Mouse (Mus musculus): ENCODE data around the gene Gm17657.
"Not testable (repeated sequence)": the region's sequence is repeated elsewhere in the genome, so short reads cannot be mapped to it uniquely, and the experiment has no call there.

Gene Gm17657

DNA sequence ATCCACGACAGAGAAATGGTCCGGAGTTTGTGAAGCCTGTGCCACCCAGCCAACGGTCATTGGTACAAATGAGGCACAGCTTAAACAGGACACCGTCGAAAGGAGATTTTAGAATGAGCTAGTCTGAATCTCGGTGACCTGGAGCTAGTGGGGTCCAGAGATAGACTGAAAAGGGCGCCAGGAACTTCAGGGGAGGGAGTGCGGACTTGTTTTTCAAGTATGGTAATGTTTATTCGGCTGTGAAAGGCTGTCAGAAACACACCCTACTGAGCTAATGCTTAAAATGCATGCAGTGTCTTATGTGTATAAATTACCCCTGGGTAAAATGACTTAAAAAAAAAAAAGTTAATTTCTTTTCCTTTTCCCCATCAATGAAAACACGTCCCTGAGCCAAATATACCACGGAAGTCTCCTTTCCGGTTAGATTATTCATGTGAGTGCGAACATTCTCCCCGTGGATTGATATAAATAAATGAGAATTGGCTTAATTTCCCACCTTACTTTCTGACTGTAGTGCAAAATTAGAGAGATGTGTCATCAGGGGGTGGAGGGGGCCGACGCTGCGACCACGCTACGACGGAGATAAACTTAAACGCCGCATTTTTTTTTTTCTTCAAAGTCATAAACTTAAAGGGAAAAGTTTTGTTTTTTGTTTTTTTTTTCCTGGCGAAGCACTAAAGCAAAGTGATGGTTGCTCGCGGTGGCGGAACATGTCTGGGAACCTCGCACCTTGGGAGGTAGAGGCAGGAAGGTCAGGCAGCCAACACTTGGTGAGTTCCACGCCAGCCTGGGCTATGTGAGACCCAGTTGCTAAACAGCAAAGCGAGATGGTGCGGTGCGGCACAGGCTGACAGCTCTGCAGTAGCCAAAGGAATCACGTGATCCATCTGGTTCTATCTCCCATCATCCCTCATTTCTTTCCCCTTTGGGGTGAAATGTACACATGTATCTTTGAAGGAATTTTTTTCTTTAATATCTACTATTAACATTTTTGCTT is 46.5 kb downstream of the Gm17657 start:
- DNase-seq (ENCODE audit: low read depth in 1 of 2, low spot score in 2 of 2) = no peak

DNA sequence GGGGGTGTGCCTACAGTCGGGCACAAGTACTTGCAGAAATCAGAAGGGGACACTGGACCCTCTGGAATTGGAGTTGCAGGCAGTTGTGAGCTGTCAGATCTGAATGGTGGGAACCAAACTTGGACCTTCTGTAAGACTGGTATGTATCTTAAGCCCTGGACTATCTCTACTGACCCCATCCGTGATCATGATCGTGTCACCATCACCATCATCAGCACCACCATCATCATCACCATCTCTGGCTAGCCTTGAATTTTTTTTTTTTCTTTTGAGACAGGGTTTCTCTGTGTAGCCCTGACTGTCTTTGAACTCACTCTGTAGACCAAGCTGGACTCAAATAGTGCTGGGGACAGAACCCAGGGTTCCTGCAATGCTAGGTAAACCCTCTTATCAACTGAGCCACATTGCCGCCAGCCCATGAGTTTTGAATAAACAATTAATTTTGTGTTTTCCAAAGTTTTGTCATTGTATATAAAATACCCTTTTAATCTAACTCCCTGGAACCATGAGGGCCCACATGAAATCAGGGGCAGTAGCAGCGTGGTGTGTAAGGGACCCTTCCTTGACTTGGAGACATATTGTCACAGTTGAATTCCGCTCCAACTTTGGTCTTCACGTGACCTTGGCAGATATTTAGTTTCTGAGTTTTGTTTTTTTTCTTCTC is 47.3 kb downstream of the Gm17657 start:
- DNase-seq (ENCODE audit: low read depth in 1 of 2, low spot score in 2 of 2) = no peak

DNA sequence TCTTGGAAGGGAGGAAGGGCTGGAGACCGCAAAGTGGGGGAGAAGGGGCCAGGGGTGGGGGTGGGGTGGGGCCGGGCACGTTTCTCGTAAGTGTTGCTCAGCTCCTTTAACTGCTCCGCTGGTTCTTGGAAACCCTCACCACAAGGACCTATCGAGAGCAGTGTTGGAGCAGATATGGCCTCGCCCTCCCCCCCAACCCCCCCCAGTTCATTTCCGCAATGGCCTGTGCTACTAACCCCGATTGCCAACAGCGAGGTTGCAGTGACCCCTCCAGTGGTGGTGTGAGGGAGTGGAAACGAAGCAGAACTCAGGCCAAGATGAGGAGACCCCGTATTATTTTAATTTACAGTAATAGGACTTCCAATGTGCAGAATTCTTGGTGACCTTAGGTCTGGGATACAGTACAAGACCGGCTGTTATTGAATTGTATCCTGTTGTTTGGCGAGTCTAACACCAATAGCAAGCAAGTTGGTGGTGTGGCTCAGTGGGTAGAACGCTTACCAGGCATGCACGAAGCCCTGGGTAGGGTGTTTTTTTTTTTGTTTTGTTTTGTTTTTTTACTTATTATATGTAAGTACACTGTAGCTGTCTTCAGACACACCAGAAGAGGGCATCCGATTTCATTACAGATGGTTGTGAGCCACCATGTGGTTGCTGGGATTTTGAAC is 48.5 kb downstream of the Gm17657 start:
- no peak for DNase-seq (ENCODE audit: low read depth in 1 of 2, low spot score in 2 of 2)

DNA sequence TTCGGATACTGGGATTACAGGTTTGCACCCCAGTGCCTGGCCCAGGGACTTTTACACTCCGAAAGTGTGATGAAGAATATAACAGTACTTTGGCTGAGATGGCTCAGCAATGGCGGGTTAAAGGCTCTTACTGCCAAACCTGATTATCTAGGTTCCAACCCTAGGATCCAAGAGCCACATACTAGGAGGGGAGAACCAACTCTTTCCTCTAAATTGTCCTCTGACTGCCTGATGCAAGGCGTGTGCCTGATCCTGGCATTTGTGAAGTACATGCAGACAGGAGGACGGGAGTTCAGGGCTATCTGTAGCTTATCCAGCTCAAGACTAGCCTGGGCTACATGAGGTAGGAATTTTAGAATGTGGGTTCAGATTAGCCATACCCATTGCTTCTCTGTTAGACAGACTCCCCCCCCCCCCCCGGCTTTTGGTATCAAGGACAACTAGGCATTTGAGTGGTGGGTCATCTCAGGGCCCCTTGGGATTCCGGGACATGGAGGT is 49.1 kb downstream of the Gm17657 start:
- DNase-seq (ENCODE audit: low read depth in 1 of 2, low spot score in 2 of 2) = no peak

DNA sequence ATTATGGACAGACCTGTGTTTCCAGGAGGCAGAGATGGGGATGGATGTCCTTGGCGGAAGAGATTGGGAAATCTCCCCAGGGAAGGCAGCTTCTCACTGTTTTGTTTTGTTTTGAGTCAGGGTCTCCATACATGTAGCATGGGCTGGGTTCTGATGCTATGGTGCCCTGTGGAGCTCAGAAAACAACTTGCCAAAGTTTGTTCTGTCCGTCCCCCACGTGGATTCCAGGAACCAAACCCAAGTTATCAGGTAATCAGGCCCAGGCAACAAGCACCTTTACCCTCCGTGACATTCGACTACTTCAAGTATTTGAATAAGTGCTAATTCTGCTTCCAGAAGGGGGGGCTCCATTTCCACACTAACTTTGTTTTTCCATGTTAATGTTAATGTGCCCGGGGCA is 49.9 kb downstream of the Gm17657 start:
- DNase-seq (ENCODE audit: low read depth in 1 of 2, low spot score in 2 of 2) = no peak

DNA sequence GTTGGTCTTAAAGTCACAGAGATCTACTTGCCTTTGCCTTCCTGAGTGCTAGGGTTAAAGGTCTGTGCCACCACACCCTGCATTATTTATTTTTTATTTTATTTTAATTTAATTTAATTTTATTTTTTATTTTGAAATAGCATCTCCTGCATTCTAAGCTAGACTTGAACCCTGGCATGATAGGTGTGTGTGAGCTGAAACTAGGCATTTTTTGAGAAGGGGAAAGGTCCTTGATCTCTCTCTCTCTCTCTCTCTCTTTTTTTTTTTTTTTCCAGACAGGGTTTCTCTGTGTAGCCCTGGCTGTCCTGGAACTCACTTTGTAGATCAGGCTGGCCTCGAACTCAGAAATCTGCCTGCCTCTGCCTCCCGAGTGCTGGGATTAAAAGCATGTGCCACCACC is 50.5 kb downstream of the Gm17657 start:
- DNase-seq (ENCODE audit: low read depth in 1 of 2, low spot score in 2 of 2) = not testable (repeated sequence)

DNA sequence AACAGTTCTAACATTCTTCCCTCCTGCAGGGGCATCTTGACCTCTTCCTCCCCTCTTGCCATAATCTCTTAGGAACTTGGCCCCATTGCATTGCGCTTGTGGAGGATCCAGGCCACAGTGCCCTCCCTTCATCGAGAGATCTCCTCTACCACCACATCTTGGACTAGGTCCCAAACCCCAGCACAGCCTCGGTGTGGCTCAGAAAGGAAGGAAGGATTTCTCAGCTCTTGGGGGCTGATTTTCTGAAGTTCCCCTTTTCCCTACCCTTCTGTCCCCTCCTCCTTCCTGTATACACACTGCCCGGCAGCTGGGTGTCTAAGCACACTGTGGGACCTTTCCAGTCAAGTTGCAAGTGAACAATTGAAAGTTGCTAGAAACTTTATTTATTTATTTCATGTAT is 51.4 kb downstream of the Gm17657 start:
- peak in 1 of 2 experiments; percentile 66 for DNase-seq (ENCODE audit: low read depth in 1 of 2, low spot score in 2 of 2)

DNA sequence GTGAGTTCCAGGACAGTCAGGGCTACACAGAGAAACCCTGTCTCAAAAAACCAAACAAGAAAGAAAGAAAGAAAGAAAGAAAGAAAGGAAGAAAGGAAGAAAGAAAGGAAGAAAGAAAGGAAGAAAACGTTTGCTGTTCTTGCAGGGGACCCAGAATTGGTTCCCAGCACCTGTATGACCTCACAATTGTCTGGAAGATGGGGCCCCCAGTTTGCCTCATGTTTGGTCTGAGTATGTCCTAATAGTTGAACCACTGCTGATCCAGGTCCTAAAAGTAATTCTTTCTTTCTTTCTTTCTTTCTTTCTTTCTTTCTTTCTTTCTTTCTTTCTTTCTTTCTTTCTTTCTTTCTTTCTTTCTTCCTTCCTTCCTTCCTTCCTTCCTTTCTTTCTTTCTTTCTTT is 52.0 kb downstream of the Gm17657 start:
- not testable (repeated sequence) for DNase-seq (ENCODE audit: low read depth in 1 of 2, low spot score in 2 of 2)

DNA sequence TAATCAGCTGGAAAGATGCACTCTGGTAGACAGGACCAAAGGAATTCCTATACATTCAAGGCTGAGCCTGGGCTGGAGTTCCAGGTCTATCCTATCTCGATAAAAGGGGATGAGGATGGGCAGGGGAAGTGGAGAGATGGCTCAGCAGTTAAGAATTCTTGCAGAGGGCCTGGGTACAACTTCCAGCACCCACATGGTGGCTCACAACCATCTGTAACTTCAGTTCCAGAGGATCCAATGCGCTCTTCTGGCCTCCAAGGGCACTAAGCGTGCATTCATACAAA is 52.4 kb downstream of the Gm17657 start:
- no peak for DNase-seq (ENCODE audit: low read depth in 1 of 2, low spot score in 2 of 2)

DNA sequence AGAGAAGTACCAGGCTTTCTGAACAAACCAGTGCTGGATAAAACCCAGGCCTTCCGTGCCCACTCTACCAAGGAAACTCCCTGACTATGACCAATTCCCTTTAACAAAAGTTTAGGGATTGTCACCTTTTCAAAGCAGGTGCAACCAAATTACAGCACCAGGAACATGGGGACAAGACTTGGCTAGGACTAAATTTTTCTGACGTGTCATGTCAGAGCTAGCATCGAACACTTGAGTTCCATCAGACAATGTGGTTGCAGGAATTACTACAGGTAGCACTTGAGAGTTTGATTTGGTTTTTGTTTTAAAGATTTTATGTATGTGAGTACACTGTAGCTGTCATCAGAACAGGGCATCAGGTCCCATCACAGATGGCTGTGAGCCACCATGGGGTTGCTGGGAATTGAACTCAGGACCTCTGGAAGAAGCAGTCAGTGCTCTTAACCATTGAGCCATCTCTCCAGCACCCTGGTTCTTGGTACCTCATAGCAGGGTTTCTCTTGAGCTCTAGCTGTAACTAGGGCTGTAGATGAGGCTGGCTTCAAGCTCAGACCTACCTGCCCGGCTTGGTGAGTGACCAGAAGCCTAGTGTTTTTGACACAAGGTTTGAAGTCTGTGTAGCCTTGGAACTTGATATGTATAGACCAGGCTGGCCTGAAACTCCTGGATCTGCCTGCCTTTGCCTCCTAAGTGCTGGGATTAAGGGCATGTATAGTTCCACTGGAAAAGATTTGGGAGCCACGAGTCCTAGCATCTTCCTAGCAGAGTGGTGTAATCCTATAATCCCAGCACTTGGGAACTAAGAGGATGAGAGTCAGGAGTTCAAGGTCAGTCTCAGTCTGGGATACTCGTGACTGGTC is 53.0 kb downstream of the Gm17657 start:
- DNase-seq (ENCODE audit: low read depth in 1 of 2, low spot score in 2 of 2) = peak in 1 of 2 experiments; percentile 42

DNA sequence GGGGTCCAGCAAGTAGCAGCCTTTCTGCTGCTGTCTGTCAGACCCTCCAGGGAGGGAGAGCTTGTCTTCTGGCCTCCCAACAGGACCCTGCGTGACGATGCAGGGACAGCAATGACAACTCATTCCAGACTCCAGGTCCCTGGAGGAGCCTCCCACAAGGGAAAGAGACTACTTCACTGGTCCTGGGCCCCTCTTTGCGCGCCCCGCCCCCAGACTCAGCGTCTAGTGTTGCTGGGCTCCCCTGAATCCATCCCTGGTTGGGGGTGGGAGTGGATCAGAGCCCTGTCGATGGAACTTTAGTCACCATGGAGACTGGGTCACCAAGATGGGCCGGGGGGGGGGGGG is 54.7 kb downstream of the Gm17657 start:
- no peak for DNase-seq (ENCODE audit: low read depth in 1 of 2, low spot score in 2 of 2)

DNA sequence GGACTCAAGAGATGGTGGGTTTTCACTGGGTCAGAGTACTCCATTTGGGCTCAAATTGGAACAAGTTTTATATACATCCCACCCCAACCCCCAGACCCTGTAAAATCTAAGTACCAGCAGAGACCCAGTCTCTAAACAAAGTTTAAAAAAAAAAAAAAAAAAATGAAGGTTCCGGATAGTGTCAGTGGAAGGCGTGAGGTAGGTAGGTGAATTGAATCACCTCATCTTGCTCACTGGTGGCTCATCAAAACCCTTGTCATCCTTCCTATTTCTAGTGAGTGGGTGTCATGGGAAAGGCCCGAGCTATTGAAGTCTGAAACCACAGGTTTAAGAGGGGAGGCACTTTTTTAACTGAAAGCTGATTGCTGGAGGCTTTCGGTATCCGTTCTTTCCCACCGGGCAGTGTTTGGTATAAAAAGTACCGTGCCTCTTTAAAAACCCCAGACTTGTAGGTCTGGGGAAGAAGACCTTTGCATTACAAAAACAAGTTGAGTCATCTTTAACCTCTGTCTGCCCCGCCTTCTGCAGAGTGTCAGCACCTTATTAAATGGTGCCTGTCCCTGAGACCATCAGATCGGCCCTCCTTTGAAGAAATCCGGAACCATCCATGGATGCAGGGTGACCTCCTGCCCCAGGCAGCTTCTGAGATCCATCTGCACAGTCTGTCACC is 55.2 kb downstream of the Gm17657 start:
- no peak for DNase-seq (ENCODE audit: low read depth in 1 of 2, low spot score in 2 of 2)

DNA sequence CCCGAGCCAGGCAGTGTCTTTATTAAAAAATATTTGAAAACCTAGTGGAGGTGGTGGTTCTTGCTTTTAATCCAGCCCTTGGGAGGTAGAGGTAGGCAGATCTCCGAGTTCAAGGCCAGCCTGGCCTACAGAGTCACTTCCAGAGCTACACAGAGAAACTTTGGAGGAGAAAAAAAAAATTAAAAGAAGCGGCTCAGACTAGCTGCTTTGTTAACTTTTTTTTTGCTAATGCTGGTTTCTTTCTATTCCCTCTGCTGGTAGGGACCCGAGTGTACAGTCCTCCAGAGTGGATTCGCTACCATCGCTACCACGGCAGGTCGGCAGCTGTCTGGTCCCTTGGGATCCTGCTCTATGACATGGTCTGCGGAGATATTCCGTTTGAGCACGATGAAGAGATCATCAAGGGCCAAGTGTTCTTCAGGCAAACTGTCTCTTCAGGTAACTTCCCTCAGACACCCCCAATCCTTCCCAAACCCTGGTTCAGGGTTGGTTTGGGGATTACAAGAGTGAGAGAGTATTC is 55.9 kb downstream of the Gm17657 start:
- DNase-seq (ENCODE audit: low read depth in 1 of 2, low spot score in 2 of 2) = no peak

DNA sequence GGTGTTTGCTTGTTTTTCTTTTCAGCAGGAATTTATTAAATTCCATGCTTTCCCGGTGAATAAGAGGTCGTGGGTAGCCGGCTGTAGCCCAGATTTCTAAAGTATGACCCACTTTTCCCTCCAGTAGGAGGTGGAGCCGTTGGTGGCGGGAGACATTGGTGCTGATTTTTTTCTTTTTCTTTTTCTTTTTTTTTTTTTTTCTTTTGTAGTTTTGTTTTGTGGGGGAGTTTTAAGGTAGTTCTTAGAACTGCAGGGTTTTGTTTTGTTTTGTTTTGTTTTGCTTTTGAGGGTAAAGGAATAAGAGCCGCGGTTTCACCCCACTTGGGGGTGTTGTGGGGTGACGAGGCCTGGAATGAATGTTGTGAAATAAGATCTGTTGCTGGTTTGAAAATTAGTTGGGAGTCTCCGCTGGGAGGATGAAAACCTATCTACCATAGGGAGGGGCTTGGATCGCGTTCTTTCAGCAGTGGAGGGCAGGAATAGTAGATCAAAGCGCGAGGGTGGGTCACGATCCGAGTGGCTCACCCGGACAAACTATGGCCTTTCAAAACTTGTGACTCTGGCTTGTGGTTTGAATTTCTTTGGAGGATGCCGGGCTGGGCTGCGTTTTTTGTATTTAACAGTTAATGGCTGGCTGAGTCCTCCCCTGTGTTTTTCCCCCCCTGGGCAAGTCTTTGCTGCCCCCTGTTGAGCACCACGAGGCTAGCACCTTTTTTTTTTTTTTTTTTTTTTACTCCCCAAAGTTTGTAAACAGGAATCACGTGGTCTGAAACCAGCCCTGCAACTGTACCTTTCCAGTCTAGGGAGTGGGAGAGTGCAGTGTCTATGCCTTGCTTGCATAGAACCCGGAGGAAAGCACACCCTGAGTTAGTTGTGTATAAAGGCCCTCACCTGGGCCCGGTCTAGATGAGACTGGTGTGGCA is 56.9 kb downstream of the Gm17657 start:
- DNase-seq (ENCODE audit: low read depth in 1 of 2, low spot score in 2 of 2) = peak in 1 of 2 experiments; percentile 80

DNA sequence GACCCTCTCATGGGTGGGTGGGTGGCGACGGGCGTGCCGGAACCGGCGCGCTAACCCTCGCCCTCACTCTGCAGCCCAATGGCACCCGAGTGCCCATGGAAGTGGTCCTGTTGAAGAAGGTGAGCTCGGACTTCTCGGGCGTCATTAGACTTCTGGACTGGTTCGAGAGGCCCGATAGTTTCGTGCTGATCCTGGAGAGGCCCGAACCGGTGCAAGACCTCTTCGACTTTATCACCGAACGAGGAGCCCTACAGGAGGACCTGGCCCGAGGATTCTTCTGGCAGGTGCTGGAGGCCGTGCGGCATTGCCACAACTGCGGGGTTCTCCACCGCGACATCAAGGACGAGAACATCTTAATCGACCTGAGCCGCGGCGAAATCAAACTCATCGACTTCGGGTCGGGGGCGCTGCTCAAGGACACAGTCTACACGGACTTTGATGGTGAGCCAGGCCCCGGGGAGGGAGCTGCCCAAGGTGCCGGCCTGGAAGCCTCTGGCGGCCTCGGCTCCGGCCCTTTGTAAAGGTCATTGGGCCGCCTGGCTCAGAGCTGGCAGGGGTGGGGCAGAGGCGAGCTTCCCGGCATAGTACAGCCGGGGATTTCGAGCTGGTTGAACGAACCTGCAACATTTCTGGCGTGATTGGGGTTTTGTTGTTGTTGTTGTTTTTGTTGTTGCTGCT is 57.7 kb downstream of the Gm17657 start:
- peak in 1 of 2 experiments; percentile 47 for DNase-seq (ENCODE audit: low read depth in 1 of 2, low spot score in 2 of 2)

DNA sequence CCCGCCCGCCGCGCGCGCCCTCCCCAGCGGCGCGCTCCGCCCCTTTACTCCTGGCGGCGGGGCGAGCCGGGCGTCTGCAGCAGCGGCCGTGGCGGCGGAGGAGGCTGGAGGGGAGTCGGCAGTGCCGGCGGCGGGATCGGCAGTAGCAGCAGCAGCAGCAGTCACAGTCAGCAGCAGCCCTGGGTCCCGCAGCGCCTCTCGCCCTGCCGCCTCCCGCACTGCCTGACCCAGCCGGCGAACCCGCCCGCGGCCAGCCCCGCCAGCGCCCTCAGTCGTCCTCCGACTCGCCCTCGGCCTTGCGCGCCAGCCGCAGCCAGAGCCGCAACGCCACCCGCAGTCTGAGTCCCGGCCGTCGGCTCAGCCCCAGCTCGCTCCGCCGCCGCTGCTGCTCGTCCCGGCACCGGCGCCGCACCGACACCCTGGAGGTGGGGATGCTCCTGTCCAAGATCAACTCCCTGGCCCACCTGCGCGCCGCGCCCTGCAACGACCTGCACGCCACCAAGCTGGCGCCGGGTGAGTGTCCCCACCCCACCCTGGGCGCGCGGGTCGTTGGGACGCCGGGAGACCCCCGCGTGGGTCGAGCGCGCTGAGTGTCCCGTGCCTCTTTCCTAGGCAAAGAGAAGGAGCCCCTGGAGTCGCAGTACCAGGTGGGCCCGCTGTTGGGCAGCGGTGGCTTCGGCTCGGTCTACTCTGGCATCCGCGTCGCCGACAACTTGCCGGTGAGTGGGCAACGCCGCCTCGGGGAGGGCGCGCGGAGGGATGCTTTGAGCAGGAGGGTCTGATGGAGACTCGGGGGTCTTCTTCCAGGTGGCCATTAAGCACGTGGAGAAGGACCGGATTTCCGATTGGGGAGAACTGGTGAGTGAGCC is 58.5 kb downstream of the Gm17657 start, which contains the start of gene Pim1:
Gene Pim1 (plus strand): TSS at position 41 of the 869 bp plus-strand sequence.
- peak; percentile 73 to 88 for DNase-seq (ENCODE audit: low read depth in 1 of 2, low spot score in 2 of 2)

DNA sequence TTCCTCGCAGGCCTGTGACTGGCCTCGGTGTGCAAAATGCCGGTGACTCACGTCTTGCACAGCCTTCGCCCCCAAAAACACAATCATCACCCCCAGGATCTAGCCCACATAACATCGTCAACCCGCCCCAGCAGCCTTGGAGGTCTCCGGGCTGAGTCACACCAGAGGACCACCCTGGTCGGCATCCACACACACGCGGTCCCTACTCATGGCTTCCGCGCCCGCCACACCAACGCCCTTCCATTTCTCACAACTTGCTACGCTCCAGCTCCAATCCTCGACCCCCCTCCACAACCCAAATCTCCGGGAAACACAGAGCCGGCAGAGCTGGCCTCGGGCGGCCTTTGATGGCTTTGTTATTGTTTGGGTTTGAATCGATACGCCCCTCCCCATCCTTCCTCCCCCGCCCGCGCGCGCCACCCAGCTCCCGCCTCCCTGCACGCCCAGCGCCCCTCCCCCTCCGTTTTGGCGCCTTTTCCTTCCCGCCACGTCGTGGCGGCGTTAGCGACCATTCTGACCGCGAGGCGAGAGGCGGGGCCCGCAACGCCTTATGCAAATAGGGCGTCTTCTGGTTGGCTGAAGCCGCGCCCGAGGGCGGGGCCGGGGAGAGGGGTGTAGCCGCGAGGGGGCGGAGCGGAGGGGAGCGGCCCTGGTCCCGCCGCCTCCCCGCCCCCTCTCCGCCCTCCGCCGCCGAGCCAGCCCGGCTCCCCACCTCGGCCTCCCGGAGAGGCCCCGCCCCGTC is 59.3 kb downstream of the Gm17657 start:
- DNase-seq (ENCODE audit: low read depth in 1 of 2, low spot score in 2 of 2) = peak; percentile 95 to 97

All from monocyte, adult 2 months (primary cell).